In genomic region chr16:6839299-6839995, GRCm38 (mm10) we compare ENCODE assay signal across 8 mouse cellular contexts.
A peak's percentile ranks its signal among the peaks of the same experiment; 100 is the strongest.
DNase-seq lines count a peak whose midpoint lies in the region; ATAC-seq lines count a peak whose summit lies in the region.

No protein-coding gene starts in this region.

- H3K9me3 ChIP-seq in hindbrain, embryonic 12.5 days (replicated peaks) = no peaks in the 10 kb centered on the region

- H3K36me3 ChIP-seq in hindbrain, embryonic 12.5 days = no peaks in the 10 kb centered on the region

- H3K4me1 ChIP-seq in hindbrain, embryonic 12.5 days = peaks cover 19% of the 10 kb centered on the region

- DNase-seq in Muller cell, postnatal 12 days (ENCODE audit: inconsistent ontology term) = peak; percentile 54
- DNase-seq in cerebellum, adult 9-10 months = peak; percentile 63
- peak; percentile 49 to 61 for DNase-seq in frontal cortex, postnatal 25 days (ENCODE audit: low spot score in 2 of 2)
- peak; percentile 68 to 77 for DNase-seq in layer of hippocampus, postnatal 10 days (ENCODE audit: low spot score in 2 of 2)
- DNase-seq in lung, postnatal 10 days = peak; percentile 84
- DNase-seq in right cerebral cortex, adult 18-20 months = peak; percentile 72
- no peak for DNase-seq in spleen, postnatal 14 days (ENCODE audit: low spot score in 2 of 2)

- WGBS in hindbrain, embryonic 12.5 days = 38% methylated on average over 15 of the region's 15 CpGs

- peak; percentile 85 for ATAC-seq in hindbrain, embryonic 12.5 days (ENCODE audit: low FRiP score)

- no peak overlapping the region for H3K4me3 ChIP-seq in hindbrain, embryonic 12.5 days

- no peaks in the 10 kb centered on the region for H3K27me3 ChIP-seq in hindbrain, embryonic 12.5 days

- H3K27ac ChIP-seq in hindbrain, embryonic 12.5 days = no peak overlapping the region; the same call in 1 of the 2 replicates

- no peak overlapping the region for H3K4me2 ChIP-seq in hindbrain, embryonic 12.5 days (replicated peaks)

- no peak overlapping the region for H3K9ac ChIP-seq in hindbrain, embryonic 12.5 days

Comparison
In these comparisons a context has a peak if more than half of its experiments do, and no peak if none do; other contexts are left out.
1. DNase-seq: peak in Muller cell, postnatal 12 days (single experiment), cerebellum, adult 9-10 months (single experiment), frontal cortex, postnatal 25 days (2 of 2), layer of hippocampus, postnatal 10 days (2 of 2), lung, postnatal 10 days (single experiment) and right cerebral cortex, adult 18-20 months (single experiment); none in spleen, postnatal 14 days (0 of 2).